Mouse (Mus musculus): Measurements from ENCODE around the gene Slc25a1. TPM values are rescaled to one million over a fixed set of nuclear protein-coding genes. Genes with fewer than 3 reads are reported as not detected.
A peak's percentile ranks its signal among the peaks of the same experiment; 100 is the strongest.

Slc25a1 gene
- polyA plus RNA-seq, 1 experiment = 5.4 TPM

- H3K36me3 ChIP-seq (ENCODE audit: control insufficient read depth) = peaks cover 28% of the 10 kb centered on the region
- 0 out of 2 replicates have a peak, but pooled peaks cover 2% of the 10 kb centered on the region for H3K27me3 ChIP-seq (ENCODE audit: control insufficient read depth)
- TF ChIP-seq GATA1 (IDR thresholded peaks at IDR 0.05; ENCODE audit: low read length) (no peak), TAL1 (IDR thresholded peaks at IDR 0.05; ENCODE audit: low read length) (no peak)
- H3K4me1 ChIP-seq (ENCODE audit: control insufficient read depth) = peaks cover 12% of the 10 kb centered on the region
- no peak overlapping the region for H3K4me3 ChIP-seq (replicated peaks)
- H3K9me3 ChIP-seq (ENCODE audit: control insufficient read depth, low read length) = no peaks in the 10 kb centered on the region
Observed at GRCm38 (mm10) chr16:17896091-17896490, 31.9 kb downstream of the Slc25a1 start.

- Histone ChIP-seq H3K9me3 (ENCODE audit: control insufficient read depth, low read length) (no peaks in the 10 kb centered on the region), H3K4me3 (replicated peaks) (no peak within 1 kb of the TSS), H3K36me3 (ENCODE audit: control insufficient read depth) (peaks cover 16% of the 10 kb centered on the region), H3K27me3 (ENCODE audit: control insufficient read depth) (0 out of 2 replicates have a peak, but pooled peaks cover 2% of the 10 kb centered on the region), H3K4me1 (ENCODE audit: control insufficient read depth) (peaks cover 29% of the 10 kb centered on the region)
- TF ChIP-seq GATA1 (IDR thresholded peaks at IDR 0.05; ENCODE audit: low read length) = no peak
- TF ChIP-seq TAL1 (IDR thresholded peaks at IDR 0.05; ENCODE audit: low read length) = no peak
Observed at GRCm38 (mm10) chr16:17893923-17894322, 34.1 kb downstream of the Slc25a1 start, which contains the start of gene Tssk1. Tssk1 (plus strand) TSS chr16:17894223.

GRCm38 (mm10) chr16:17892606-17893005 lies 35.4 kb downstream of the Slc25a1 start:
- H3K4me1 ChIP-seq (ENCODE audit: control insufficient read depth) = peaks cover 29% of the 10 kb centered on the region
- no peak overlapping the region for H3K4me3 ChIP-seq (replicated peaks)
- no peak for TF ChIP-seq TAL1 (IDR thresholded peaks at IDR 0.05; ENCODE audit: low read length)
- no peak for TF ChIP-seq GATA1 (IDR thresholded peaks at IDR 0.05; ENCODE audit: low read length)
- no peaks in the 10 kb centered on the region for H3K9me3 ChIP-seq (ENCODE audit: control insufficient read depth, low read length)
- H3K27me3 ChIP-seq (ENCODE audit: control insufficient read depth) = 0 out of 2 replicates have a peak, but pooled peaks cover 2% of the 10 kb centered on the region
- peaks cover 9% of the 10 kb centered on the region for H3K36me3 ChIP-seq (ENCODE audit: control insufficient read depth)

GRCm38 (mm10) chr16:17891567-17891959 lies 36.5 kb downstream of the Slc25a1 start, which contains the start of gene Gm20518:
Gm20518 (minus strand) TSS chr16:17891671.
- no peaks in the 10 kb centered on the region for H3K9me3 ChIP-seq (ENCODE audit: control insufficient read depth, low read length)
- H3K4me3 ChIP-seq (replicated peaks) = peak within 1 kb of the TSS; percentile 99
- TF ChIP-seq GATA1 (IDR thresholded peaks at IDR 0.05; ENCODE audit: low read length) (no peak), TAL1 (IDR thresholded peaks at IDR 0.05; ENCODE audit: low read length) (no peak)
- H3K36me3 ChIP-seq (ENCODE audit: control insufficient read depth) = peaks cover 12% of the 10 kb centered on the region
- H3K27me3 ChIP-seq (ENCODE audit: control insufficient read depth) = 0 out of 2 replicates have a peak, but pooled peaks cover 2% of the 10 kb centered on the region
- H3K4me1 ChIP-seq (ENCODE audit: control insufficient read depth) = peaks cover 32% of the 10 kb centered on the region

GRCm38 (mm10) chr16:17890917-17891566 lies 37.0 kb downstream of the Slc25a1 start:
- H3K36me3 ChIP-seq (ENCODE audit: control insufficient read depth) = peaks cover 12% of the 10 kb centered on the region
- peak overlapping the region; percentile 99 for H3K4me3 ChIP-seq (replicated peaks)
- peaks cover 33% of the 10 kb centered on the region for H3K4me1 ChIP-seq (ENCODE audit: control insufficient read depth)
- 0 out of 2 replicates have a peak, but pooled peaks cover 2% of the 10 kb centered on the region for H3K27me3 ChIP-seq (ENCODE audit: control insufficient read depth)
- H3K9me3 ChIP-seq (ENCODE audit: control insufficient read depth, low read length) = no peaks in the 10 kb centered on the region
- TF ChIP-seq TAL1 (IDR thresholded peaks at IDR 0.05; ENCODE audit: low read length) (no peak), GATA1 (IDR thresholded peaks at IDR 0.05; ENCODE audit: low read length) (no peak)

DNA sequence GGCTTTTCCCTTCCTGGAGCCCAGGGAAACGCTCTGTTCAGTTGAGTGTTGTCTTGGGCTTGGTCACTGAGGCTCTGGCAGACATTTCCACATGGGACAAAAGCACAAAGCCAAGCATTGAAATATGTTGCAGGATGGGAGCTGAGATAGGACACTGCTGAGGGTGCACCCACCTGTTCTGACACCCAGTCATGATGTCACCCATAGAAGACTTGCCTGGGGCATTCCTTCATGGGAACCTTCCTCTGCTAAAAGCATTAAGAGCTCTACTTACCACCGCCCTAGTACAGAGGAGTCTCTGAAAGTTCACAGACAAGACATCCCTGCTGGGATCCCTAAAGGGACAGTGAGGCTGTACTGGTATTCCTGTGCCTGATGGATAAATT lies 37.7 kb downstream of the Slc25a1 start:
- peak overlapping the region; percentile 99 for H3K4me3 ChIP-seq (replicated peaks)
- H3K36me3 ChIP-seq (ENCODE audit: control insufficient read depth) = peaks cover 19% of the 10 kb centered on the region
- TF ChIP-seq TAL1 (IDR thresholded peaks at IDR 0.05; ENCODE audit: low read length) (no peak), GATA1 (IDR thresholded peaks at IDR 0.05; ENCODE audit: low read length) (no peak)
- H3K9me3 ChIP-seq (ENCODE audit: control insufficient read depth, low read length) = no peaks in the 10 kb centered on the region
- H3K27me3 ChIP-seq (ENCODE audit: control insufficient read depth) = 0 out of 2 replicates have a peak, but pooled peaks cover 2% of the 10 kb centered on the region
- H3K4me1 ChIP-seq (ENCODE audit: control insufficient read depth) = peaks cover 38% of the 10 kb centered on the region

GRCm38 (mm10) chr16:17889689-17890341 lies 38.2 kb downstream of the Slc25a1 start:
- 0 out of 2 replicates have a peak, but pooled peaks cover 2% of the 10 kb centered on the region for H3K27me3 ChIP-seq (ENCODE audit: control insufficient read depth)
- peaks cover 38% of the 10 kb centered on the region for H3K4me1 ChIP-seq (ENCODE audit: control insufficient read depth)
- peaks cover 23% of the 10 kb centered on the region for H3K36me3 ChIP-seq (ENCODE audit: control insufficient read depth)
- no peak for TF ChIP-seq GATA1 (IDR thresholded peaks at IDR 0.05; ENCODE audit: low read length)
- TF ChIP-seq TAL1 (IDR thresholded peaks at IDR 0.05; ENCODE audit: low read length) = no peak
- H3K9me3 ChIP-seq (ENCODE audit: control insufficient read depth, low read length) = no peaks in the 10 kb centered on the region
- peak overlapping the region; percentile 99 for H3K4me3 ChIP-seq (replicated peaks)

- no peaks in the 10 kb centered on the region for H3K27me3 ChIP-seq (ENCODE audit: control insufficient read depth)
- TF ChIP-seq GATA1 (IDR thresholded peaks at IDR 0.05; ENCODE audit: low read length) (no peak), TAL1 (IDR thresholded peaks at IDR 0.05; ENCODE audit: low read length) (no peak)
- peaks cover 26% of the 10 kb centered on the region for H3K4me1 ChIP-seq (ENCODE audit: control insufficient read depth)
- H3K9me3 ChIP-seq (ENCODE audit: control insufficient read depth, low read length) = no peaks in the 10 kb centered on the region; the same call in 1 of the 2 replicates
- H3K36me3 ChIP-seq (ENCODE audit: control insufficient read depth) = peaks cover 55% of the 10 kb centered on the region
- H3K4me3 ChIP-seq (replicated peaks) = no peak overlapping the region
Observed at GRCm38 (mm10) chr16:17884116-17884515, 43.9 kb downstream of the Slc25a1 start.

DNA sequence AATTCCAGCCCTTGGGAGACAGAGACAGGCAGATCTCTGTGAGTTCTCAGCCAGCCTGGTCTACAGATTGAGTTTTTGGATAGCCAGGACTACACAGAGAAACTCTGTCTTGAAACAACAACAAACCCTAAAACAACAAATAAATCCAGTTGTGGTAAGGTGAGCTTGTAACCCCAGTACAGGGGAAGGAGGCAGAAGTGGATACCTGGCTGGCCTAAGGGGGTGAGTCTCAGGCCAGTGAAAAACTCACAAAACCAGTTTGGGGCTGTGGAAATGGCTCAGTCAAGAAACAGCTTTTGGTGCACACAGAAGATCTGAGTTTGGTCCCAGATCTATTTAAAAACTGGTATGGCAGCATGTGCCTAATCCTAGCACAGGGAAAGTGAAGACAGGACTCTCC lies 45.8 kb downstream of the Slc25a1 start:
- peaks cover 27% of the 10 kb centered on the region for H3K4me1 ChIP-seq (ENCODE audit: control insufficient read depth)
- TF ChIP-seq TAL1 (IDR thresholded peaks at IDR 0.05; ENCODE audit: low read length) (no peak), GATA1 (IDR thresholded peaks at IDR 0.05; ENCODE audit: low read length) (no peak)
- no peaks in the 10 kb centered on the region for H3K27me3 ChIP-seq (ENCODE audit: control insufficient read depth)
- no peak overlapping the region for H3K4me3 ChIP-seq (replicated peaks)
- H3K9me3 ChIP-seq (ENCODE audit: control insufficient read depth, low read length) = peaks cover 3% of the 10 kb centered on the region
- peaks cover 72% of the 10 kb centered on the region for H3K36me3 ChIP-seq (ENCODE audit: control insufficient read depth)

Data from erythroblast, embryonic 14.5 days (primary cell).